Mouse (Mus musculus) yolk sac, embryonic 10.5 days (tissue): Measurements from ENCODE around the gene Galns.
"Not testable (repeated sequence)": the region's sequence is repeated elsewhere in the genome, so short reads cannot be mapped to it uniquely, and the experiment has no call there.

Source experiments
- DNase-seq: peaks from one replicate; pipeline ENCODE4 v3.0.0-alpha.2; 2017; ENCODE audit warnings: low spot score

Galns gene

DNA sequence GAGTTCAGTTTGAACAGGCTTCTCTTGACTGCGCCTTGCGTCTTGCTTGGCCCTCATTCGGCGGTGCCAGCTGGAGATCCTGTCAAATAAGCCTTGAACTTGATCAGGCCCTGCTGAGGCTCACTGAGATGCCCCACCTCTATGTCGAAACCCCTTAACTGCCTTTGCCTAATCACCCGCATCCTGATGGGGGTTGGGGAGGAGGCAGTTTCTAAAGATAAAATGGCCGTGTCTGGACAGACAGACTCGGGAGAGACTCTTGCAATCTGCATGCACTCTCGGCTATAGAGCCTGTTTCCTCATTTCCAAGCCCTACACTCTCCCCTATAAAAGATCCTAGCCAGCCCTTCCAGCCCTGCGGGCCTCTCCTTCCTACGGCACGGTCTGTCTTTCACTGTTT is 18.0 kb downstream of the Galns start:
- DNase-seq, result no peak

DNA sequence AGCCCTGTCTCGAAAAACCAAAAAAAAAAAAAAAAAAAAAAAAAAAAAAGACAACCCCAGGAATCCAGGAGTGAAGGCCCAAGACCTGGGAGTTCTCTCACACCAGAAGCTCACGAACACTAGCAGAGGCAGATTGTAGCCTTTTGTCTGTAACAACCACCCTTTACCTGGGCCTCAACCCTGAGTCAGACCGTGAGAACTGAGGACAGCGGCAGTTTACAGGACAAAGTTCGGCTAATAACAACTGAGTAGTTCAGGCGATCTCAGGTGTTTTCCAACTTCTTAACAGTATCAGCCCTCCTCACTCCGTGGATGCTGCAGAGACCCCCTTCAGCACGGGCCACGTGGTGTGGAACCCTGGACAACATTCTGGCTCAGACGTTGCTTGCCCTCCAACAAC is 24.5 kb downstream of the Galns start:
- DNase-seq, result no peak

DNA sequence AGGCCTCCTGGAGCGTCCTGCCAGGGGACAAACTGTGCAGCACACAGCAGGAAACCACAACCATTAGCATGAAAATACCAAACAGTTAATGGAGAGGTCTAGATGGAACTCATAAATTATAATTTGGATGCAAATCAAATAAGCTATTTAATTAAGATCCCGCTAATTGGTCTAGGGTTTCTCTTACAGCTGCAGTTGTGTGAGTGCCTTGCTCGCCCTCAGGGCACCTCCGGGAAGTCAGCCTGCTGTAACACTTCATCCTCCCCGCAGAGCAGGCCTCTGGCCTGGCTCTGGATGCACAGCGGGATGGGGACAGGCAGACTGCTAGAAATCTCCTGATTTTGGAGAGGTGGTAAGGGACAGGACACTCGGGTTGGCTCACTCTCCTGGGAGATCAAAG is 25.1 kb downstream of the Galns start:
- DNase-seq, result no peak

DNA sequence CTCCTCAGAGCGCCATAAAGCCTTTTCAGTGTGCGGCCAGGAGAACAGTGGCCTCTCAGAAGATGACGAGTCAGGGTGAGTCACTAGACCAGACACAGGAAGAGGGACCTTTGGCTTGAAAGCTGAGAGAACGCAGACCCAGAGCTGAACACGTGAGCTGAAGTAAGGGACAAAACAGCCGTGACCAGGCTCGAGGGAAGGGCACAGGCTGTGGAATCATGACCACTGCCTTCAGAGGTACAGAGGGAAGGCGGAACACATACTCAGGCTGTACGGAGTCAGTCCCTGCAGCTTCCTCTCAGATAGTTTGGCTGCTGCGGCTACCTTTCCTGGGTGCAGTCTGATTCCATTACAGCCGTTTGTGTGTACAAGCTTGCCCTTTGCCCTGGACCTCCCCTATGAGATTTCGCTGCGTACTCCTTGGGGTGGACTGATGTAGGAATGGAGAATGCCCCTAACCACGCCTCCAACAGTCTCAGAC is 25.8 kb downstream of the Galns start:
- DNase-seq, result peak; percentile 84

DNA sequence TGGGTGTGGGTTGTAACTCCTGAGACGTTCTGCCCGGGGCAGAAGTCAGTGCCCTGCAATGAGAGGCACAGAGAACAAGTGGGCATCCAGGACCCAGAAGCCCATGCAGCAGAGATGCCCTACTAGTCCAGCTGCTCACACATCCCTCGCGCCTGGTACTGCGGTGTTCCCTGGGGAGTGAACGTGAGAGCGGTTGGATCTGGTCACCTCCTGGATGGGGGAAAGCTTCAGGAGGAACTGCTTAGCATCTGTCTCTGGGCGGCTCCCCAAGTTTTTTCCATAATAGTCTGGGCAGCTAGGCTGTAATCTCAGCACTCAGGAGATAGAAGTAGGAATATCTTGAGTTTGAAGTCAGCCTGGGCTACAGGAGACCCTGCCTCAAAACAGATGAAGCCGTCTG is 26.3 kb downstream of the Galns start:
- no peak for DNase-seq

DNA sequence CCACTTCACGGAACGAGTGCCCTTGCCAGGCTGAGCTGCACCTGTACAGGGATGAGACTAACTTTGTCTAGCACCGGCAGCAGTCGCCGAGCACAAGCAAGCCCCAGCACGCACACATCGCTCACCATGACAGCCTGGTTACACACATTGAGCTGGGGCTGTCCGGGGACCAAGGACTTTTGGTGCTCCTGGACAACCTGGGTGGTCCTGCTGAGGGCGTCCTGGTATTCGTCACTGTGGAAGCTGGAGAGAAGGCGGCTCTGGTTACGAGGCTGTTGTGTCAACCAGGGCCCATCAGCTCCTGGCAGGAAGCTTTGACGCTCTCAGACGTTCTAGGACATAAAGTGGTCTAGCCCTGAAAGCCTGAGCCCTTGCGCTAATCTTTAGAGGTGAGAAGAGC is 30.3 kb downstream of the Galns start:
- DNase-seq, result no peak

DNA sequence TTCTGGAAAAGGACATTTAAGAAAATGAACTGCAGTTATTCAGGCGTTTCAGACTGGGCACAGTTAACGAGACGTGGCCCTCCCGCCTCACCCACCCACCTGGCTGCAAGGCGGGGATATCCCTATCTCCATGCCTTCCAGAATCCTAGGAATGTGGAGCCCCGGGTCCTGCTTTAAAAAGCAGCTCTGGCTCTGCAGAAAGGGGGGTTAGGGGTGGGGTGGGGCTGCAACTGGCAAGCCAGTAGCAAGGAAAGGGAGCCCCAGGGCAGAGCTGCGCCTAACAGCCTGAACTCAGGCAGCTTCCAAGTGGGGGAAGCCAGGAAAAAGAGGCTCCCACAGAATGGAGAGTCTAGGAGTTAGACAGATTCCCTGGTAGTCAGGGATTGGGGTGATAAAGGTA is 32.1 kb downstream of the Galns start:
- peak; percentile 56 for DNase-seq

DNA sequence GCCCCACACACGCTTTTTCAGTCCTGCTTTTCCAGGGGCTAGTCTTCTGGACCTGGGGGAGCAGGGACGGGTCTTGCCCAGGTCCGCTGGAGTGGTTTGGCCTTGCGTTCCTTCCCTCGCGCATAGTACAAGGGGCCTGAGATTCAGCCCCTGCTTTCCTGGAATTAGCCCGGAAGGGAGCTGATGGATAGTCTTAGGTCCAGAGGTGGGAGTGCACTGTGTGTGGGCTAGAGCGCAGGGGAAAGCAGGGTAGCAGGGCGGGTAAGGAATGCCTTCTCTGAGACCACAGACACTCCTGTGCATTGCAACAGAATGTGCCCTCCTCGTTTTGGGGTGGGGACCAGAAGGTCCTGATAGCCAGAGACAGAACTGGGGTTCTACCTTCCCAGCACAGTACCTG is 34.1 kb downstream of the Galns start:
- no peak for DNase-seq

DNA sequence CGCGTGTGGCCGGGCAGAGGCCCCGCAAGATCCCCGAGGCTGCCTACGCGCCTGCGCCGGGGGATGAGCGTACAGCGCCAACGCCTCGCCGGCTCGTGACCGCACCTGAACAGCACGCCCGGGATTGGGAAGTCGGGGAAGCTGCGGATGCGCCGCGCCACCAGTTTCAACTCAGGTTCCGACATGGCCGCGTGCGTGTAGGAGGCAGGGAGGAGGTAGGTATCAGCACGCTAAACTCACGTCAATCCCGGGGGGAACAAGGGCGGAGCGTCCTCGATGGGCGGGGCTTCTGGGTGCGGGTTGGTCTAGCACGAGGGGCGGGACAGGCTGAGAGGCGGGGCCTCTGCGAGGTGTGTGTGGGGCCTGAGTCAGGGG is 34.6 kb downstream of the Galns start, which contains the start of gene Aprt:
Gene Aprt (minus strand): TSS at position 262 of the 375 bp plus-strand sequence.
- peak; percentile 99 for DNase-seq

DNA sequence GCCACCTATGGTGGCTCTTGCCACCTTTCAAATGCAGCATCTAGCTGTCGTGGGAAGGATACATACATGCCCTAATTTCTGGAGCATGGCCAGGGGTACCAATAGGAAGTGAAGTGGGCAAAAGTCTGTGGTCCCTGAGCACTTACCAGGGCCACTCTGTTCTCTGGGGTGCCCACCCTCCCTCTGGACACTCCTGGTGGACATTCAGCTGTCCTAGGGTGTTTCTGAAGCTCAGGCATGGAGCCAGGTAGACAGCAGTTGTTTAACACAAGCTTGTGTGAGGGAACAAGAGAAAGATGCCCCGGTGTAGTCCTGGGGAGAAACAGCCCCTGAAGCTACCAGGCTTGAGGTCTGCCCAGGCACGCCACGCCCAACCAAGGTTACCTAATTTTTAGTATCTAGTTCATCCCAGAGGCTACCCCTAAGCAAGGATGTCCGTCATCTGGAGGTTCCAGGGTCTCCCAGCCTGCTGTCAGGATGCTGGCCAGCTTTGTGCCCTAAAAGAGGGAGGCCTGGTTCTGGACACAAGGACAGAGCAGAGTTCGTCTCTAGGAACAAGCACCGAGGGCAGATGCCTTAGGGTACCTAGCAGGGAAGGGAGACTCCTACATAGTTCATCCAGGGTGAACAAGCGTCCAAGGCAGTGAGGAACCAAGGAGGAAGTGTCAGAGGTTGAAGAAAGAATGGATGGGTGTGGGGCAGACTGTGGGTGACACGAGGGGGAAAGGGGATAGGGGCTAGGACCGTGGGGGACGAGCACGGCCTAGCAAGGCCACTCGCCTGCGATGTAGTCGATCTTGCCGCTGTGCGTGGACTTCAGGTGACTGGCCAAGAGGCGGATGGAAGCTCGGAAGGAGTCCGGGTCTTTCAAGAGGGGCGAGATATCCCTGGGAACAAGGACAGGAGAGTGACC is 35.3 kb downstream of the Galns start:
- DNase-seq, result peak; percentile 40

DNA sequence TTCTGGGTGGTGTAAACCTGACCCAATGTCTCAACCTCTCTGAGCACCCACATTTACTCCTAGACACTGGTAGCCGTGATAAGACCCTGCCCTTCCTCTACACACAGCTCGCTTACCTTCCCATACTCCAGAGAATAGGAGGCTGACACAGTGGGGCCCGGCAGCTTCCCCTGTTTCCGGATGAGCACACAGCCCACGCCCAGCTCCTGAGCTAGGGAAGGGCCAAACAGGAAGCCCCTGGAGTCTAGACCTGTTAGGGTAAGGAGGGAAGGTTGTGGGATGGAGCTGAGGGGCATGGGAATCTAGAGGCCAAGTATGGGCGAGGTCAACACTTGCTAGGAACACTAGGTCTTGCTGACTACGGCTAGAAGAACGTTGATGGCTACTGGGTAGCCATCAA is 36.0 kb downstream of the Galns start:
- DNase-seq, result no peak

DNA sequence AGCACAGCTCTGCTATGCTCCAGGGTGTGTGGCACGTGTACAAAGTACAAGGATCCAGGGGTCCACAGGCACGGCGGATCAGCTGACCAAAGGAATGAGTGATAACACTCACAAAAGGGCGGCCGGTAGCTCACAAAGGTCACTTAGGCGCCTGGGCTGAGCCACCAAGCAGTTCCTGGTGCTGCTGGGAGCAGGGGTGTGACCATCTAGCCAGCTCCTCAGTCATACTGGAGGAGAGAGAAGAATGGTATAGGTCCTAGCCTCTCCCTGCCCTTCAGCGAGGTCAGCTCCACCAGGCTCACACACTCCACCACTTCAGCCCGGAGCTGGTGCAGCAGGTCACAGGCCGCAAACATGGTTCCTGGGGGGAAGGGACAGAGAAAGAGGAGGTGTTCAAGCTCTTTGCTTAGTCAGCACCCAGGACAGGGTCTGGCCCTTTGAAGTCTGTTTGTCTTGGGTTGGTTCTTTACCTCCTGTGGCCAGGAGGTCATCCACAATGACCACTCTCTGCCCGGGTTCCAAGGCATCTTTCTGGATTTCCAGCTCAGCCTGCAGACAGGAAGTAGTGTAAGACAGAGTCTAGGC is 36.5 kb downstream of the Galns start:
- DNase-seq, result peak; percentile 93

DNA sequence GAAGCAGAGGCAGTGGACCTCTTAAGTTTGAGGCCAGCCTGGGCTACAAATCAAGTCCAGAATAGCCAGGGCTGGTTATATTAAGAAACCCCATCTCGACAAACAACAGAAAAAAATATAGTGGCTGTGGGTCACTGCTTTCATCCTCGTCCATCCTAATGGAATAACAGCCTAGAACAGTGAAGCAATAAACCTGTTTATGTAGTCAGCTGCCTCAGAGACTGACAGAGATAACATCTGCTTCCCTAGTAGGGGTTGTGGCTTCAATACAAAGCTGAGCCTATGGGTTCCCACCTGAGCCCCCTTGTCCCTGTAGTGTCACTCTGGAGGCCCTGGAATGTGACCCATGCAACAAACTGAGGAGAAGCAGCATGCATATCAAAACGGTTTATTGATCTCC is 37.0 kb downstream of the Galns start:
- DNase-seq, result no peak

DNA sequence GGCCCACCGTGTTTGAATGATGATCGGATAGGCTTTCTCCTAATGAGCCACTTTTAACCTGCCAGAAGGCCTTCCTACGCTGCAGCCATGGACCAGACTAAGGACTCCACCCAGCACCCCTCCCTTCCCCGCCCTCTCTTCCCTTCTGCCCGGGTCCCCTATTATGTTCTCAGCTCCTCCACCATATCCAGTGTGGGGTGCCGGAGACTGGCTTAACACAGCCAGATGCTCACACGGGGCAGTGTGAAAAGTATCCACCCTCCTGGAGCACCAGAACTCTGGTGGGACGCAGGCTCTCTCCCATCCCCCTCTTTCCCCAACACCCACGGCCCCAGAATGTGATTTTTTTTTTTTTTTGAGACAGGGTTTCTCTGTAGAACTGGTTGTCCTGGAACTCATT is 37.7 kb downstream of the Galns start:
- peak; percentile 40 for DNase-seq

DNA sequence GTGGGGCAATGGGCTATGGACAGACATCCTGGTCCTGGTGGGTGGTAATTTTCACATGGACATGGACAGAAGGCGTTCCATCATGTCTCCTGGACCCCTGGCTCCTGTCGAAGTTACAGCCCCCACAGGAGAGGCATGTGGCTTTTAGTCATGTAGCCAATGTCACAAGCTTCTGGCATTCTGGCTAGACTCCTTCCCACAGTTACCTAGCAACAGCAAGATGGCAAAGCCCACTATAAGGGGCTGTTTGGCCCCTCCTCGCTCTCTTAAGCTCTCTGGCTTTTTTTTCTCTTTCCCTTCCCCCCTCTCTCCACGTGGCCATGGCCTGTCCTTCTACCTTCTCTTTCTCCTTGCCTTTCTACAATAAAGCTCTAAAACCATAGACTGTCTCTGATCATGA is 38.1 kb downstream of the Galns start:
- not testable (repeated sequence) for DNase-seq

DNA sequence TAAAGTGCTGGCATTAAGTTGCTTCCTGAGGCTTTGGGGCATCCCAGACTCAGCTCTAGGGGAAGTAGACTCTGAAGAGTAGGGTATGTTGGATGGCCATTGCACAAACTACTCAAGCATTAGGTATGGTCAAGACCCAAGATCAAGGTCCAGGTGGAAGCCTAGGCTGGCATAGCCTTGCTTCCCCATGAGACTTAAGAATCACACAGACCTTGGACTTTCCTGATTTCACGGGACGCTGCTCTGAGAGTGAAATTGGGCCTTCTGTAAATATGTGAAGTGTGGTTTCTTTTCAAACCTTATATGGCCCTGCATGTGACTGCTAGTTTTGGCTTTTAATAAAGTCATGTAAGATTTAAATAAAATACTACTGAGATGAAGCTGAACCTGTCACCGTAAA is 38.5 kb downstream of the Galns start:
- DNase-seq, result no peak

DNA sequence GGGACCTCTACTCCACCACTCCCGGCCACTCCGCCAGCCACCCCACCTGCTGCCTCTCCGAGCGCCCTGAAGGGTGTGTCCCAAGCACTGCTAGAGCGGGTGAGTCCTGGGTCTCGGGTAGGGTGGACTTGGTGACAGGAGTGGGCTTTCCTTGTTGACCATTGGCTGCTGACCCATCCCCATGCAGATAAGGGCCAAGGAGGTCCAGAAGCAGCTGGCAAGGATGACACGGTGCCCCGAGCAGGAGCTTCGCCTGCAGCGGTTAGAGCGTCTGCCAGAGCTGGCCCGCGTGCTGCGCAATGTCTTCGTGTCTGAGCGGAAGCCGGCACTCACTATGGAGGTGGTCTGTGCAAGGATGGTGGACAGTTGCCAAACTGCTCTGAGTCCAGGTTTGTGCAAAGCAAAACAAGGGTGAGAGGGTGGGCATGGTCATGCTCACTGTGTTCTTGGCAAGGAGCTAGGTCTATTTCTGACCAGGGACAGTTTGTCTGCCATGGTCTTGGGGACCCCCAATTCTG is 39.5 kb downstream of the Galns start:
- no peak for DNase-seq

DNA sequence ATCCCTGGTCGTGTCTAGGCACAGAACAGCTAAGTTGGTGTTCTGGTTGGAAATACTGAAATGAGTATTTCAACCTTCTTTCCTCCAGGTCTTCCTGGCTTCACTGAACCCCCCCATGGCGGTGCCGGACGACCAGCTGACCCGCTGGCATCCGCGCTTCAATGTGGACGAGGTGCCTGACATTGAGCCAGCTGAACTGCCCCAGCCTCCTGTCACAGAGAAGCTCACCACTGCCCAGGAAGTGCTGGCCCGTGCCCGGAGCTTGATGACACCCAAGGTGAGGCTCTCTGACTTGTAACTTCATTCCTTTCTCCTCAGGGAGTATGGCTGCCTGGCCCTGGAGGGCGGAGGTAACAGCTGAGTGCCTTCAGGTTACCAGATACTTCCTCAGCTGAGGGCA is 40.1 kb downstream of the Galns start:
- no peak for DNase-seq

DNA sequence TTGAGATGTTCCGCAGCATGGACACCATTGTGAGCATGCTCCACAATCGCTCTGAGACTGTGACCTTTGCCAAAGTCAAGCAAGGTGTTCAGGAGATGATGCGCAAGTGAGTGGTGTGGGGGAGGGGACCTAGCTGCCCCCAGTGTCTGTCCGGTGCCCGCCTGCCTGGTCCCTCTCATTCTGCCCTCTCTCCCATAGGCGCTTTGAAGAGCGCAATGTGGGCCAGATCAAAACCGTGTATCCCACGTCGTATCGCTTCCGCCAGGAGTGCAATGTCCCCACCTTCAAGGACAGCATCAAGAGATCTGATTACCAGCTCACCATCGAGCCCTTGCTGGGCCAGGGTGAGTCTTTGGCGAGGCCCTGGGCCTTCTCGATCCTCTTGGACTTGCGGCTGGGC is 41.3 kb downstream of the Galns start:
- no peak for DNase-seq

DNA sequence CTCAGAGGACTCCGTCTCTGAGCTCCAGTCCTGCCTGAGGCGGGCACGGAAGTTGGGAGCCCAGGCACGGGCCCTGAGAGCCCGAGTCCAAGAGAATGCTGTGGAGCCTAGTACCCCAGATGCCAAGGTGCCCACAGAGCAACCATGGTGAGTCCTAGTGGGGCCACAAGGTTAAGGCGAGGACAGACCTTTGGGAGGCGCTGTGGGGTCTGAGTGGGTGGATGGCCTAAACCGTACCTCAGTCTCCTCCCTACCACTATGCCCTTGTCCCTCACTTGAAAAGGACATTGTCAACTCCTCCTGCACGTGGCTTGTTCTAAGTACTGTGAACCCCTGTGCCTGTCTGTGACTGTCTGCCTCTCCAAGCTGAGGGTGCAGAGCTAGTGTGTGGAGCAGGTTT is 41.9 kb downstream of the Galns start:
- DNase-seq, result no peak

DNA sequence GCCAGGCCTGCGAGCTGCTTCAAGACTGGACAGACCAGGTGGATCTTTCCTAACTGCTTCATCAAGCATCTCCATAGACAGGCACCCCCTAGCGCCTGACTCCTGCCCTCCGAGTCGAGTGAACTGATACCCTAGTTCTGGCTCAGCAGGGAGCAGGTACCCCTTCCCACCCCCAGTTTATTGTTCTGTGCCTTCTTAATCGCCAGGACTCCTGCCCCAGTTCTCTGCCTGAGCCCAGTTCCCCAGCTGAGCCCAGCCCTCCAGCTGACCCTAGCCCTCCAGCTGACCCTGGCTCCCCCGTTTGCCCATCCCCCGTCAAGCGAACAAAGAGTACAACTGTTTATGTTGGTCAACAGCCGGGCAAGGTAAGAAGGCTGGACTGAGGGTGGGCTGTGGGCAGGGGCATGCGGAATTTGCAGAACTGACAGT is 42.4 kb downstream of the Galns start:
- DNase-seq, result peak; percentile 51

DNA sequence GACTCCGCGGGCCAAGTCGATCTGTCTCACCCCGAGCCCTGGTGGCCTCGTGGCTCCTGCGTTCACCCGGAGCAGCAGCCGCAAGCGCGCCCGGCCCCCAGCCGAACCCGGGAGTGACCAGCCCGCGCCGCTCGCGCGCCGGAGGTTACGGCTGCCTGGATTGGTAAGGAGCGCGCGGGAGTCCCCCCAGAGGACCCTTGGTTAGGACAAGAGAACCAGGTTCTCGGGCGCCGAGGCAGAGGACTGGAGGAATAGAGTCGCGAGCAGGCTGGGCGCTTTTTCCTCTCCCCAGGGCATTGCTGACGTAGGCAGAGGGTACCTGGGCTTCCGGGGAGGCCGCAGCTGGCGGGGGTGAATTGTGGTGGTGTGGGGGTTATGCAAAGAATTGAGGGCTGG is 43.2 kb downstream of the Galns start:
- no peak for DNase-seq

DNA sequence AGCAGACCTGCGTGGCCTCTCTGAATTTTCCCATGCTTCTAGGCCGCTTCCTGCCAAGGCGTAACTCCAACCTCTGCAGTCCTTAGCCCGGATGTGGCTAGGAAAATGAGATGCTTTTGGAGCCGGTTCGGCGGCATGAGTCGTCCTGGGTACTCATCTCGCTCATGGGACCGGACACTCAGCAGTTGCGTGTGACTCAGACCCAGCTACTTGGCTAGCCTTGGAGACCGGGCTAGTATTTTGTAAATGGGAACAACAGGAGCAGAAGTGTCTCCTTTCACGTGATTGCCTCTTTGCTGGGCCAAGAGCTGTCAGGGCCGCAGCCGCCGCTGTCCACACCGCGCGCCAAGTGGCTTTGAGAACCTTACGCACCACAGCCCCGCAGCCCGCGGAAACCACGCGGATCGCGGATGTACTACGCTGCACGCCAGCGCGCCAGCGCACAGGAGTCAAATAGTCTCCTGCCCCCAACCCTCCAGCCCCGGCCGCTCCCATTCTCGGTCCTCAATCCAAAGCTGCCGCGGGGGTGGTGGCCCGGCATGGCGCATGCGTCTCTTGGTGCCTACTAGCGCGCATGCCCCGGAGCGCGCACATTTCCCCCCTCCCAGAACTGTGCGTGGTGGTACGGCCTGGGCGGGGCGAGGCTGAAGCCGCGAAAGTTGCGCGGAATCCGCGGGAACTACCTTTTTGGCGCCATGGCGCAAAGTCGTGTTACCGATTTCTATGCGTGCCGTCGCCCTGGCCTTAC is 43.7 kb downstream of the Galns start, which contains the start of gene Cdt1:
Gene Cdt1 (plus strand): TSS at position 655 of the 748 bp plus-strand sequence.
- DNase-seq, result peak; percentile 97
